Mouse (Mus musculus) lung, adult 10 weeks (tissue): ENCODE measurements around the gene Gm266. TPM values are rescaled to one million over a fixed set of nuclear protein-coding genes. Genes with fewer than 3 reads are reported as not detected.

Experiments used
- polyA plus RNA-seq: library from polyadenylated mRNA; stranded (reverse); fragments of 350-450 nt; fragmentation: Illumina TruSeq; extraction: RNeasy Lipid Tissue Mini Kit (QIAGEN cat#74804); gene quantifications from one replicate; pipeline ENCODE4 v1.2.3, GENCODE M21; 2014; ENCODE audit warnings: low read depth, low replicate concordance; ENCODE audit not compliant: insufficient read depth

Gm266 gene
- not detected for polyA plus RNA-seq

GRCm38 (mm10) chr12:111485652-111486306, at the start of gene Gm266:
Gm266 (minus strand) TSS chr12:111485823.

GRCm38 (mm10) chr12:111442309-111443010, 43.2 kb downstream of the Gm266 start, which contains the start of gene Tnfaip2:
Tnfaip2 (plus strand) TSS chr12:111442469.

Other genes starting within 250 kb of the Gm266 start
- not detected for gene Amn, start 214.7 kb downstream of the Gm266 start, polyA plus RNA-seq
- gene Cdc42bpb, start 108.1 kb downstream of the Gm266 start, polyA plus RNA-seq: 51.7 TPM
- not detected for gene Lbhd2, start 79.0 kb downstream of the Gm266 start, polyA plus RNA-seq
- 10.0 TPM for gene Exoc3l4, start 68.8 kb downstream of the Gm266 start, polyA plus RNA-seq
- 15.7 TPM for gene Tnfaip2, start 43.4 kb downstream of the Gm266 start, polyA plus RNA-seq
- 83.5 TPM for gene Eif5, start 52.2 kb upstream of the Gm266 start, polyA plus RNA-seq
- 30.1 TPM for gene Mark3, start 88.7 kb upstream of the Gm266 start, polyA plus RNA-seq
- 92.9 TPM for gene Ckb, start 186.5 kb upstream of the Gm266 start, polyA plus RNA-seq
- gene Trmt61a, start 192.3 kb upstream of the Gm266 start, polyA plus RNA-seq: 7.4 TPM
- gene Bag5, start 227.4 kb upstream of the Gm266 start, polyA plus RNA-seq: 31.2 TPM
- gene Apopt1, start 227.4 kb upstream of the Gm266 start, polyA plus RNA-seq: 43.0 TPM